Mouse (Mus musculus): ENCODE measurements at regions not wholly inside any gene's neighbourhood (a gene's known extent, or its start where the extent isn't known, plus 50 kb on each side); places are given as distances from the start of the nearest gene placed in this dataset.
"Not testable (repeated sequence)": the region's sequence is repeated elsewhere in the genome, so short reads cannot be mapped to it uniquely, and the experiment has no call there.

DNA sequence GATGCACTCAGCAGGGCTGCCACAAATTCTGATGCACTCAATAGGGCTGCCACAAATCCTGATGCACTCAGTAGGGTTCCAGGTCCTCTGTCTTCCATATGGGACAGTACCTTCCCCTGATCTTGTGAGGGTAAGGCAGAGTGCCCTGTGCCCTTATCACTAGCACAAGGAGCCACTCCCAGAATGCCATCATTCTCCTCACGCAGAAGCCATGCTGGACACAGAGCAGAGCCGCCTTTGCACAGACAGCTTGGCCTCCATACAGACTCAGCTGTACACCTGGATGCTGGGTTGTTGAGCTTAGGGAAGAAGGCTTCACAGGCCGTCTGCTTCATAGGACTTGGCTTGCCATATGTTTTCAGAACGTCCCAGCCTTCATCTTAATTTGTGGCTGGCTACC lies 151.3 kb upstream of the A430005L14Rik start:
- intact Hi-C loops (cut with DNase I): no loop called here
- DNase-seq: no peak

DNA sequence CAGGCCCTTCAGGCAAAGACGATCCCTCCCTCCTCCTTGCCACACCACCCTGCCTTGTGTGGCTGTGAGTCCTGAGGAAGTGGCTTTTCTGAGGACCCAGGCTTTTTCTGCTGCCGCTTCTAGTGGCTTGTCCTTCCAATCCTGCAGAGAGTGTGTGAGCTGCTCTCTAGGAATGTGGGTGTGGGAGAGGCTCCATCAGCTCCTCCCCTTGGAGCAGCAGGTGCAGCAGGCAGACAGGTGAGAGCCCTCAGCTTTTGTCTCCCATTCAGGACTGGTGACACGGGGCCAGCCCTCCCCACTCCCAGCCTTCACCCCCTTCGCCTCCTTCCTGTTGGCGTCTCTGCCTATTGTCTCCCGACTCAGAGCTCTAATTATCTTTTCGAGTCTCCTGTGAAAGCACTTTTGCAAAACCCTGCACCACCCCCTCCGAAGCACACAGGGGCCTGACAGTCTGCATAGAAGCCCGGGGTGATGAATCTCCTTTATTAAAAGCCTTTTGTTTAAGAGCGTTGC lies 150.8 kb upstream of the A430005L14Rik start:
- intact Hi-C loops (cut with DNase I): no loop called here
- DNase-seq: no peak

DNA sequence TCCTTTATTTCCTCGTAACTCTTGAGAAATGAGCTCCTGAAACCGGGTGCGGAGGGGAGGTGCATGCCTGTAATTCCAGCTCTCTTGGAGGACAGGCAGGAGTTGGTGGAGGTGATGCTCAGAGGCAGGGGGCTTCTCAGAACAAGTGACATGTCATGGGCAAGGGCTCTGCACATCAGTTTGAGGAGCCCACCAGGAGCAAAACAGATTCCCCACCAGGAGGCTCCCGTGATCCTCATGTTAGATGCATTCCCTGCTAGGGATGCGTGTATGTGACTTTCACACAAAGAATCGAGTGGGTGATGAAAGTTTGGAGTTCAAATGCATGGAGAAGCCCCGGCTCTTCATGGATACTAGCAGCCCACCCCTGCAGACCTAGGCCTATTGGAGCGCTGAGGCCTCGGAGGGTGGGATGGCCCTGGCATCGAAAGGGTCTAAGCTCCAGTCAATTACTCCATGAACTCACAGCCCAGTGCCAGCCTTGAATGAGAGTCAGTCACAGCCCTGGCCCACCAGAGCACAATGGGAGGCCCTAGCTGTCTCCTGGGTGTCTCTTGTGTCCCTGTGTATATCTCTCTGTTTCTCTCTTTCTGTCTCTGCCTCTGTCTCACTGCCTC lies 150.1 kb upstream of the A430005L14Rik start:
- intact Hi-C loops (cut with DNase I): no loop called here

DNA sequence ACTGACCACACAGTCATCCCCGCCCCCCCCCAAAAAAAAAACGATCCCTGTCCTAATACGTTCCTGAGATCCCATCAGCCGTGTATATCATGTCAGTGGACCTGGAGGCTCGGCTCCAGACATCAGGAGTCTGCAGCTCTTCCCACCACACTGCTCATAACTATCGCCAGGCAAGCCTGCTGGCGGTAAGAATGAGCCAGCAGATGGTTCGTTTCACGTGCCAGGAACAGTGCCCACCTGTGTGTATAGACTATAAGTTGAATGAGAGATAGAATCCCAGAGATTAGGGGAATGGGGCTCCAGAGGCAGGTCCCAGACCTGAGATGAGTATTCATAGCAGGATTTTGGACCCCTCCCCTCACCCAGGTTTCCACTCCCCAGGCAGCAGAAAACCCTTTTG lies 144.2 kb upstream of the A430005L14Rik start:
- no peak for DNase-seq
- intact Hi-C loops (cut with DNase I): no loop called here

More for the DNA sequence above, 150.1 kb upstream of the A430005L14Rik start:
- no peak for DNase-seq

DNA sequence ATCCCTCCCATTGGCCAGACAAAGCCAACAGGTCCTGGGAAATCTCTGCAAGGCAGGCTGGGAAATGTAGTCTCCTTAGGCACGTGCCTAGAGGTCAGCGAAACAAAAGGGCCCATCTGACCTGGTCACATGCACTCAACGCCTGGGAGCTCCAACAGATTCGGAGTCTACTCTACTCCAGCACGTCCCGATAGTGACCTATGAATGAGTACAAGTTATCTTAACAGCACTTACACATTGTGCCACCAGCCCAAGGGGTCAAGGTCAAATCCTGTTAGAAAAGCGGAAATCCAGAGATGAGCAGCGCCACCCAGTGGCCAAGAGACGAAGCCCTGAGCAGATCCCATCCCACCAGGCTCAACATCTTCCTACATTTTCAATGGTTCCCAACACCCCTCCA lies 129.1 kb upstream of the A430005L14Rik start:
- intact Hi-C loops (cut with DNase I): no loop called here
- no peak for DNase-seq

DNA sequence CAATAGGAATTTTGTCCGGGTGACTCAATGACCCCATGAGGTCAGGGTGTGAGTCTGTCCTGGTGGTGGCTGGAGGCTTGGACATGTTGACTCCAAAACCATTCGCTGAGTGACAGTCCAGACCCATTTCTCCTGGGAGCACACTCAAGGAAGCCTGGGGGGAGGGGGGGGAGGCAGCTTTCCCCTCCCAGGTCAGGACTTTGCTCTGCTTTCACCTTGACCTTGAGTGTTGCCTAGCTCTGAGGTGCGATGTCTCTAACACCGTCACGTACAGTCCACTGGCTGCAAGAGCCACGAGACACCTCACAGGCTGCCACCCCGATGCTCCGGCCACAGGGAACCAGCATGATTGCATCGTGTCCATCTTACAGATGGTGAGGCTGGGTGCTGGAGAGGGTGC lies 127.3 kb upstream of the A430005L14Rik start:
- intact Hi-C loops (cut with DNase I): no loop called here
- no peak for DNase-seq

DNA sequence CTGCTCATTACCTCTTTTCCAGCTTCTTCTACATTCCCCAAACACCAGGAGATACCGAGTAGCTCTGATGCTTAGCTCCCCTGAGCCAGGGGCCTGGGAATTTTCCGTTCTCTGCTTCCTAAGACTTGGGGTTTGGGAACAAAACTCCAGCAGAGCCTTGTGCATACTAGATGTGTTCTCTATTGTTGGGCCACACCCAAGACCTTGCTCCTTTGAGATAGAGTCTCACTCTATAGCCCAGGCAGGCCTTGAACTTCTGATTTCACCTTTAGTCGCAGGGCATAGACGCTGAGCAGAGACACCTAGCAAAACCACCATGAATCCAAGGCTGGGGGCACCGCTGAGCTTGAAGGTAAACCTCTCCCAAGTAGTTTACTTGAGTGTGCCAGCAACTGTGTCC lies 126.5 kb upstream of the A430005L14Rik start:
- intact Hi-C loops (cut with DNase I): no loop called here
- no peak for DNase-seq

DNA sequence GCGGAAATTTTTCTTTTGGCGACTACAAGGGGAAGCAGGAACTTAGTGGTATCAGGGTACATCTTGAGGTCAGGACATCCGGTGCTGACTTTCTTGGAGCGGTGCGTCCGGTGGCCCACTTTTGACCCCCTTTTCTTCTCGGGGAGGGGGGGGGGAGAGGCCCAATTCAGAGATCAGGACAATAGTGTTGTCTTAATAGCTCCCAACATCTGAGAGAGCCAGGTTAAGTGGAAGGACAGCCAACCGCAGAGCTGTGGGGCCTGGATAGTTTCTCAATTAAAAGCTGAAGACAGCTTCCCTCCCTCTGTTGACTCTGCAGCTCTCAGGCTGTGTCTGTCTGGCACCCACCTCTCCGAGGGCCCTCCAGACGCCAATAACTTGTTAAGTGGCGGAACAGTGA lies 125.8 kb upstream of the A430005L14Rik start:
- intact Hi-C loops (cut with DNase I): not testable (repeated sequence)

DNA sequence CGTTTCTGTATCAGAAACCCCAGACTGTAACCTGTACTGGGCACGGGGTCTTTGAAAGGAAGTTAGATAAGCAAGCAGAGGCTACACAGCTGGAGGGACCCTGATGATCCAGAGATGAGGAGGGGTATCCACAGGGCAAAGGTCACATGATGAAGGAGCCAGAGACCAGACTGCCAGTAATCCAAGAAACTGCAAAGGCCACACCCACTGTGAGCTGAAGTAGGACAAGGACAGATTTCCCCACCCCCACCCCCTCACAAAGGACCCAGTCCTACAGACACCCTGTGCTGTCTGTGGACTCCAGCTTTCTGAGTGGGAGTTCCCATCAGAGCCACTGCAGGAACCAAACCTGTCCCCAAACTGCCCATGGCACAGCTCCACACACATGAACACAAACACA lies 124.9 kb upstream of the A430005L14Rik start:
- intact Hi-C loops (cut with DNase I): no loop called here
- DNase-seq: no peak

More for the DNA sequence above, 125.8 kb upstream of the A430005L14Rik start:
- not testable (repeated sequence) for DNase-seq

DNA sequence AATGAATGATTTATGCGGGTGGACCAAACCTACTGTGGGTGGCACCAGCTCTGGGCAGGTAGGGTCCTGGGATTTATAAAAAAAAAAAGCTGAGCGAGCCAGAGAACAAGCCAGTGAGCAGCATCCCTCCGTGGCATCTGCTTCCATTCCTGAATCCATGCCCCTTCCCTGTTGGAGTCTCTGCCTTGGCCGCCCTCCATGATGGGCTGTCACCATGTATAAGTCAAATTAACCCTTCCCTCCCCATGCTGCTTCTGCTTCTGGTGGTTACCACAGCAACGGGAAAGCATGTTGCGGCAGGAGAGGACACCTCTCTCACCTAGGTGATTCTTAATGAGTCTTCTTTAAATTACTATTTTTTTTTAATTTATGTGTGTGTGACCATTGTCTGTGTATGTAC lies 112.3 kb upstream of the A430005L14Rik start:
- intact Hi-C loops (cut with DNase I): no loop called here
- DNase-seq: no peak

DNA sequence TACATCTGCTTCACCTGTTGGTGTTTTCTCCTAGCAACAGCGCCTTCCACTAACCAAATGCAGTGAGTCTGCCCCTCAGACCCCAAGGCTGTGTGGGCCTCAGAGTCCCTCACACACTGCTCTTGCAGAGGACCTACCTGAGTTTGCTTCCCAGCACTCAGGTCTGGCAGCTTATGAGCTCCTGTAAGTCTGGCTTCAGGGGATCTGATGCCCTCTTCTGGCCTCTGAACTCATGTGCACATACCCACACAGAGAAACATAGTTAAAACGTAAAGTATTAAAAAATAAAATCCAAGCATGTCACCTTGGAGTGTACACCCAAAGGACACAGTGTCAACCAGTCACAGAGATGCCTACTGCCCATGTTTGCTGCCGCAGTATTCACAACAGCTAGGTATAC lies 108.8 kb upstream of the A430005L14Rik start:
- no peak for DNase-seq
- intact Hi-C loops (cut with DNase I): no loop called here

DNA sequence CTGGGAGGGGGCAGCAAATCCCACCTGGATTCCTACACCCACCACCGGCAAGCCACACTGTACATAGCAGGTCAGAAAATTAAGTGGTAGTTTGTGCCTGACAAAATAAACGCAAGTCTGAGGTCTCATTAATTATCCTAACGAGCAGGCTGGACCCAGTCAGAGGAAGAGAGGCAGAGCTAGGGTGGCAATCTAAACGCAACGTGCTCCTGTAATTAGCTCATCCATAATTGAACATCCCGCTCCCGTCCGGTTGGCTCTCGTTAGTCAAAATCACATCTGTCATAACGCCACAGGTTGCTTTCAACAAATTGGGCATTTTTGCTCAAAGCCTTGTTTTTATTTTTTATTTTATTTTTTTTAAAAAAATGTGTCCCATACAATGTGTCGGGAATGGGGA lies 106.9 kb upstream of the A430005L14Rik start:
- intact Hi-C loops (cut with DNase I): no loop called here

DNA sequence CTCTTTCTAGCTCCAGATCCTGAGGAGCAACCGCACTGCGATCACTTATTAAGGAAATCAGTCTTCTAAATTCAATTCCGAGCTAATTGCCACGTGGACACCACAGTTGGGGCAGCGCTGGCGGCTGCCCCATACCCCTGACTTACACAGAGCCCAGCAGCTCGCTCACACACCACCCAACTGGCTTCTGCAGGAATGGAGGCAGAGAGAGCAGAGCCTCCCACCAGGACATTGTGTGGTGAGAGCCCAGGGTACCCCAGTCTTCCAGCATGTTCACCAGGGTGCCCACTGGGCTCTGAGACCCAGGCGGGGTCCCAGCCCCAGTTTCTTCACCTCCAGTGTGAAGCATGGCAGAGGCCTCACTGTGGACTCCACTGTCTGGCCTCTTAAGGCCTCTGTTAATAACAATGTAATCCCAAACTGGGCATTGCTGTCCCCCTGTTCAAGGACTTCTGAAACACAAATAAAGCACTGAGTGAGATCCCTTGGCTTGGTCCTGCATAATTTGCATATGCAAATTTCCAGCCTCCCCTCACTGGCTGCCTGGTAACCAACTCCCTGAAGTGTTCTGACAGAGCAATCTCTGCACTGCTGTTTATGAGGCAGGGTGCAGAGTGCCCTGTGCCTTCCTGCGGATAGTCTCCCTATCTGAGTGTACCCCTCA lies 102.8 kb upstream of the A430005L14Rik start:
- DNase-seq: no peak
- intact Hi-C loops (cut with DNase I): no loop called here

More for the DNA sequence above, 106.9 kb upstream of the A430005L14Rik start:
- DNase-seq: no peak

DNA sequence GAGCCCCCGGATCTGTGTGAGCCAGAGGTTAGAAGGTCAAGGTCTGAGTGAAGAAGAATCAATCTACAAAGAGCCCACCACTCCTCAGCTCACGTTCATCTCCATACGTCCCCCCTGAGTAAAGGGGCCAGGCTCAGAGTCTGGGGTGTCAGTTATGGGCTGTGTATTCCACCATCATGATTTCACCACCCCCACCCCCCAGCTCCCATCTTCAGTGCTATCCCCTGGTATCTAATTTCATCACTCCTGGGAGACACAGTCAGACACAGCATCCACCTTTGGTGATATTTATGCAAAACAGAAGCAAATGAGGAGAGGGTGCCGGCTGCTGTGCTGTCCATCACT lies 102.3 kb upstream of the A430005L14Rik start:
- DNase-seq: no peak
- intact Hi-C loops (cut with DNase I): no loop called here

DNA sequence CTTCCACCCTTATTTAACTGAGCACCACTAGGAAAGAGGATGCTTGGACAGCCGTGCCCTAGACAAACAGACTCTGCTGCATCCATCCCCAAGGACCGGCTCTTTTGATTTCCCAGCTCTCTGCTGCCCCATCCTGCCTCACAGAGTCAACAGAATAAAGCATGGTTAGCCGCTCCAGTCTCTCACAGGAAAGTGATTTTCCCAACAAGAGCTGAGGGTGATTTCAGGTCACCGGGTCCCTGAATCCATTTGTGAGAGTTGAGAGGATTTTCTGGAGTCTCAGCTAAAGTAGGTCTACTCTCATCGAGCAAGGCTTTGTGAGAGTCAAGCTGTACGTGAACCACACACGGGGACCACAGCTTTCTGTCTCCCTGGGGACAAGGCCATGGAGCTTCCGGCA lies 95.6 kb upstream of the A430005L14Rik start:
- DNase-seq: no peak
- intact Hi-C loops (cut with DNase I): no loop called here

DNA sequence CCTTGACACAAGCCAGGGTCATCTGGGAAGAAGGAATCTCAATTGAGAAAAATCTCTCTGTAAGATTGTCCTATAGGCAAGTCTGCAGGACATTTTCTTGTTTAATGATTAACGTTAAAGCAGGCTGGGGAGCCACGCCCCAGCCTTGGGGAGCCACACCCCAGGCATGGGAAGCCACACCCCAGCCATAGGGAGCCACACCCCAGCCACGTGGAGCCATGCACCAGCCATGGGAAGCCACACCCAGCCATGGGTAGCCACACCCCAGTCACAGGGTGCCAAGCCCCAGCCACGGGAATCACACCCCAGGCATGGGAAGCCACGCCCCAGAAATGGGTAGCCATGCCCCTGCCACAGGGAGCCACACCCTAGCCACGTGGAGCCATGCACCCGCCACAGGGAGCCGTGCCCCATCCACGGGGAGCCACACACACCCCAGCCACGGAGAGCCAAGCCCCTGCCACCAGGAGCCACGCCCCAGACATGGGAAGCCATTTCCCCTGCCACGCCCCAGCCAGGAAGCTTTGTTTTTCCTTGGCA lies 94.8 kb upstream of the A430005L14Rik start:
- no peak for DNase-seq
- intact Hi-C loops (cut with DNase I): no loop called here

DNA sequence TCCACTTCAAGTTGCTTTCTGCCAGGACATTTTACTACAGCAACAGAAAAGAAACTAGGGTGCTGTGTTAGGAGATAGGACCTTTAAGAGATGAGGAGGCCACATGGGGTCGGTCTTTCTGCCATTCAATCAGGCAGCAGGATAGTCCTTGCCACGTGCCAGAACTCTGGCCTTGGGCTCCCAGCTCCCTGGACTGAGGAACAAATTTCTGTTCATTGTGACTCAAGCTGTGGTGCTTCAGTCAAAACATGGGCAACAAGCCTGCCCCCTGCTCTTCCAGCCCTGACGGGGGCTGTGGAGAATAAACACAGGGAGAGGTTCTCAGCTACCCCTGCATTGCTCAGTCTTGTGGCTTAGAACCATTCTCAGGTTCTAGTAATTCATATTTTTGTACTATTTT lies 84.7 kb upstream of the A430005L14Rik start:
- intact Hi-C loops (cut with DNase I): no loop called here
- DNase-seq: no peak

DNA sequence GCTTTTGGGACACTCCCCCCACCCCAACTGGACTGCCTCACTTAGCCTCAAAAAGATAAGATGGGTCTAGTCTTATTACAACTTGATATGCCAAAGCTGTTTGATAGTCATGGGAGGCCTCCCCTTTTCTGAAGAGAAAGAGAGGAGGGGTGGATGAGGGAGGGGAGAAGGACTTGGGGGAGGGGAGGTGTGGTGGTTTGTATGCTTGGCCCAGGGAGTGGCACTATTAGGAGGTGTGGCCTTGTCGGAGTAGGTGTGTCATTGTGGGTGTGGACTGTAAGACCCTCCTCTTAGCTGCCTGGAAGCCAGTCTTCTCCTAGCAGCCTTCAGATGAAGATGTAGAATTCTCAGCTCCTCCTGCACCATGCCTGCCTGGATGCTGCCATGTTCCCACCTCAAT lies 82.0 kb upstream of the A430005L14Rik start:
- DNase-seq; intact Hi-C loops (cut with DNase I): not testable (repeated sequence)

DNA sequence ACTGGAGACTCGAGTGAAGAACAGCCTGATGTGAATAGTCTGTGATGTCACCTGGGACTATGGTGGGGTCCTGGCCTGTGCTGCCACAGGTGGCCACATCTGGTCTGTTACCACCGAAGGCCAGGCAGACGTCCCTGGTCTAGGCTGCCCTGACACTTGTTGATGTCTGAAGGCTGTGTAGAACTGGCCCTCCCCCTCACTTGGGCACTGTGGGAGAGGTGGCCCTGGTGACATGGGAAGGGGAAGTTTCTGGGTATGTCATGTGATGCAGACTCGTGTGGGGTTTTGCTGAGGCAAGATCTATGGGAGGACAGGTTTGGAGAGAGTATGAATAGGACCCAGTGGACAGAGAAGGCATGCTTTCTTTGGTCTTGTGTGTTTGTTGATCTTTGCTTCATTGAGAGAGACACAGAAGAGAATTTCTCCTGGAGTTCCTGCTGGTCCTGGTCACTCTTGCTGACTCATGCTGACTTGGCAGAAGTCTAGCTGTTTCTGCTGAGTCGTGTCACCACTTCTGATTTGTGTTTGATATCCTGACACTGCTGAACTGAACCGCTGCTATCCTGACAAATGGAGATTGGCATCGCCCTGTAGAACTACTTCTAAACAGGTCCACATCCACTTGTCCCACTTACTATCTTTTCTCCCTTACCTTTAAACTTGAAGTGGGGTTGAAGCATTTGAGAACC lies 79.9 kb upstream of the A430005L14Rik start:
- intact Hi-C loops (cut with DNase I): no loop called here
- no peak for DNase-seq

DNA sequence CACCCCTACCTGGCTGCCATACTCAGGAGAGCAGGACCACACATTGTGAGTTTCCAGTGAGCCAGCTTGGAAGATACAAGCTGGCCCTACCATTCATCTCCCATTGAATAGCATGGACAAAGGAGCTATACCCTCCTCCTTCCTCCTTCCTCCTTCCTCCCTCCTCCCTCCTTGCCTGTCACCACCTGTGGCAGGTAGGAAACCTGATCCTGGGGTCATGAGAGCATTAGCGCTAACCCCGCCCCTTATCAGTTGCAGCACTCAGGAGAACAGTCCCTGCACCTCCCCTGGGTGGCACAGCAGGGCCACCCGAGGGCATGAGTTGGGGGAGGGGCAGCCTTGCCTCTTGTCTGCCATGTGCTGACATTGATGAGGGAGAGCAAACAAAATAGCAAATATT lies 74.0 kb upstream of the A430005L14Rik start:
- DNase-seq: no peak
- intact Hi-C loops (cut with DNase I): no loop called here

DNA sequence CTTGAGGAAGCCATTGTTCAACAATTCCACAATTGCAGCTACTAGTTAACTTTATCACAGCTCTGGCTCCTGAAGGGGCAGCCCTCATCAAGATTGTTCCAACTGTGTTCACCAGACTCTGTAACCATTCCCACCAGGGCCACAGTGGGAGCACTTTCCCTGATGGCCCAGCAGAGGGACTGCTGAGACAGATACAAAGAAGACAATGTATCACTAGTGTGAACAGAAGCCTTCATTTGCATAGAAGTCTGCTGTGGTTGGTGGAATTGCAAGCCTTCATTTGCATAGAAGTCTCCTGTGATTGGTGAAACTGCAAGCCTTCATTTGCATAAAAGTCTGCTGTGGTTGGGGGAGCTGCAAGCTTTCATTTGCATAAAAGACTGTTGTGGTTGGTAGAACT lies 73.0 kb upstream of the A430005L14Rik start:
- intact Hi-C loops (cut with DNase I): no loop called here

DNA sequence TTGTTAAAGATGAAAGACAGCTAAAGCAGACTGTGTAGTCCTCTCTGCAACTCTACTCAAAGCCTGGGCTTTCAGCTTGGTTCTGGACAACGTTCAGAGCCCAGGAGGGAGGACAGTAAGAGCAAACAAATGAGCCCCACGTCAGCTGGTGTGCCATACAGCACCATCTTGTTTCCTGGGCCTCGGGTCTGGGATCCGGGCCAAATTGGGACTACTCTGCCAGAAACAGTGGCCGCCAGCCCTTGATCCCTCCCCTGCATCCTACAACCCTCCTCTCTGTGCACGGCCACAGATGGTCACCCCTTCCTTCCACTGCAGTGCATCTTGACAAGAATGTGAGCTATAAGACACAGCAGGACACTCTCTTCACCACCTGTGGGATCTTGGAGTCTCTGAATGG lies 71.2 kb upstream of the A430005L14Rik start:
- intact Hi-C loops (cut with DNase I): no loop called here
- DNase-seq: no peak

More for the DNA sequence above, 73.0 kb upstream of the A430005L14Rik start:
- no peak for DNase-seq
